13 mouse cellular contexts compared by ENCODE assay signal in genomic region chr7:4870133-4870532, GRCm38 (mm10). TPM values are rescaled to one million over a fixed set of nuclear protein-coding genes. Genes with fewer than 3 reads are reported as not detected.
DNase-seq lines count a peak whose midpoint lies in the region; ATAC-seq and TF ChIP-seq lines count a peak whose summit lies in the region.
"Had no signal": no experiment of that assay in that cellular context is flagged by ENCODE, and none has a peak within 500 bp of the region (broad histone marks: within the 10 kb centered on the region; RNA-seq: fewer than 3 reads in every experiment).

TSS of gene Isoc2b (minus strand) at chr7:4870258.

- H3K4me2 ChIP-seq in intestine, embryonic 16.5 days (ENCODE audit: low read depth, low read length), result no peak within 1 kb of the TSS
- no peak within 1 kb of the TSS for H3K4me2 ChIP-seq in intestine, embryonic 15.5 days (replicated peaks)
- no peak within 1 kb of the TSS for H3K4me2 ChIP-seq in stomach, postnatal 0 days (replicated peaks; ENCODE audit: low read depth)
- H3K4me2 ChIP-seq in hindbrain, embryonic 11.5 days (replicated peaks; ENCODE audit: low read depth, low read length), result no peak within 1 kb of the TSS
- H3K4me2 ChIP-seq: heart, embryonic 13.5 days had no signal

- WGBS in intestine, embryonic 16.5 days, result 43% methylated on average over 6 of the region's 6 CpGs
- 51% methylated on average over 6 of the region's 6 CpGs for WGBS in intestine, embryonic 15.5 days
- 34% methylated on average over 6 of the region's 6 CpGs for WGBS in stomach, postnatal 0 days
- 66% methylated on average over 6 of the region's 6 CpGs for WGBS in hindbrain, embryonic 11.5 days

- no peak within 1 kb of the TSS for H3K9ac ChIP-seq in intestine, embryonic 16.5 days (ENCODE audit: low read depth, low read length)
- H3K9ac ChIP-seq in intestine, embryonic 15.5 days, result no peak within 1 kb of the TSS
- no peak within 1 kb of the TSS for H3K9ac ChIP-seq in stomach, postnatal 0 days (ENCODE audit: low read length)
- no peak within 1 kb of the TSS for H3K9ac ChIP-seq in hindbrain, embryonic 11.5 days (ENCODE audit: low read depth, low read length)
- H3K9ac ChIP-seq: heart, embryonic 13.5 days had no signal

- H3K27ac ChIP-seq in intestine, embryonic 16.5 days (ENCODE audit: low read length), result no peak within 1 kb of the TSS
- no peak within 1 kb of the TSS for H3K27ac ChIP-seq in intestine, embryonic 15.5 days
- no peak within 1 kb of the TSS for H3K27ac ChIP-seq in embryonic fibroblast, embryonic 13.5 days (ENCODE audit: insufficient read depth, low read length)
- no peak within 1 kb of the TSS for H3K27ac ChIP-seq in stomach, postnatal 0 days (replicated peaks)
- H3K27ac ChIP-seq in hindbrain, embryonic 11.5 days (ENCODE audit: low read depth, low read length), result no peak within 1 kb of the TSS
- H3K27ac ChIP-seq: heart, embryonic 13.5 days had no signal

- TF ChIP-seq EP300 in stomach, postnatal 0 days (optimal IDR thresholded peaks at IDR 0.05), result no peak

- no peak for DNase-seq in urinary bladder, adult 2 months (ENCODE audit: low spot score)
- no peak for DNase-seq in urinary bladder, postnatal 25 days (ENCODE audit: low spot score)
- no peak for DNase-seq in stomach, postnatal 0 days (ENCODE audit: low spot score)
- no peak for DNase-seq in hindbrain, embryonic 11.5 days (ENCODE audit: low spot score)
- DNase-seq in natural killer cell, adult 2 months (ENCODE audit: low spot score in 2 of 2), result no peak
- DNase-seq: cerebellum, postnatal 10 days; kidney, postnatal 25 days; lung, postnatal 36 days had no signal

- no peaks in the 10 kb centered on the region for H3K27me3 ChIP-seq in intestine, embryonic 16.5 days (replicated peaks; ENCODE audit: control insufficient read depth, insufficient read depth, low read length)
- no peaks in the 10 kb centered on the region for H3K27me3 ChIP-seq in intestine, embryonic 15.5 days (replicated peaks)
- H3K27me3 ChIP-seq in stomach, postnatal 0 days (ENCODE audit: control insufficient read depth, insufficient read depth, low read length), result no peaks in the 10 kb centered on the region
- no peaks in the 10 kb centered on the region for H3K27me3 ChIP-seq in hindbrain, embryonic 11.5 days (ENCODE audit: control insufficient read depth, insufficient read depth, low read length)
- H3K27me3 ChIP-seq: heart, embryonic 13.5 days had no signal

- H3K36me3 ChIP-seq in intestine, embryonic 16.5 days (ENCODE audit: control insufficient read depth, insufficient read depth, low read length), result no peaks in the 10 kb centered on the region
- H3K36me3 ChIP-seq in intestine, embryonic 15.5 days, result no peaks in the 10 kb centered on the region
- no peaks in the 10 kb centered on the region for H3K36me3 ChIP-seq in stomach, postnatal 0 days (ENCODE audit: control insufficient read depth, insufficient read depth, low read length)
- no peaks in the 10 kb centered on the region for H3K36me3 ChIP-seq in hindbrain, embryonic 11.5 days (ENCODE audit: control insufficient read depth, insufficient read depth, low read length)
- H3K36me3 ChIP-seq: heart, embryonic 13.5 days had no signal

- TF ChIP-seq CTCF in embryonic fibroblast, embryonic 13.5 days (IDR thresholded peaks at IDR 0.05; ENCODE audit: borderline replicate concordance, insufficient read depth, low read length), result no peak
- TF ChIP-seq CTCF in stomach, postnatal 0 days (IDR thresholded peaks at IDR 0.05; ENCODE audit: low read depth), result peak; percentile 36

- H3K4me1 ChIP-seq in intestine, embryonic 16.5 days (ENCODE audit: control insufficient read depth, insufficient read depth, low read length), result peaks cover 2% of the 10 kb centered on the region; the same call in 1 of the 2 replicates
- peaks cover 9% of the 10 kb centered on the region; the same call in 1 of the 2 replicates for H3K4me1 ChIP-seq in intestine, embryonic 15.5 days (replicated peaks)
- no peaks in the 10 kb centered on the region for H3K4me1 ChIP-seq in embryonic fibroblast, embryonic 13.5 days (ENCODE audit: control insufficient read depth, insufficient read depth, low read length)
- H3K4me1 ChIP-seq in stomach, postnatal 0 days (replicated peaks; ENCODE audit: control insufficient read depth, insufficient read depth), result 0 out of 2 replicates have a peak, but pooled peaks cover 5% of the 10 kb centered on the region
- no peaks in the 10 kb centered on the region for H3K4me1 ChIP-seq in hindbrain, embryonic 11.5 days (replicated peaks; ENCODE audit: control insufficient read depth, insufficient read depth, low read length)

- no peak for ATAC-seq in intestine, embryonic 16.5 days
- no peak for ATAC-seq in intestine, embryonic 15.5 days
- ATAC-seq in stomach, postnatal 0 days (ENCODE audit: low FRiP score, low TSS enrichment), result no peak
- no peak for ATAC-seq in hindbrain, embryonic 11.5 days (ENCODE audit: low FRiP score)
- ATAC-seq: hindbrain, embryonic 16.5 days had no signal

- H3K9me3 ChIP-seq in intestine, embryonic 16.5 days (ENCODE audit: control insufficient read depth, low read length), result no peaks in the 10 kb centered on the region
- H3K9me3 ChIP-seq in intestine, embryonic 15.5 days, result no peaks in the 10 kb centered on the region
- H3K9me3 ChIP-seq in stomach, postnatal 0 days (ENCODE audit: control insufficient read depth, low read length), result no peaks in the 10 kb centered on the region
- no peaks in the 10 kb centered on the region for H3K9me3 ChIP-seq in hindbrain, embryonic 11.5 days (ENCODE audit: control insufficient read depth, low read length)

- H3K4me3 ChIP-seq in intestine, embryonic 16.5 days (ENCODE audit: low read length), result no peak within 1 kb of the TSS
- no peak within 1 kb of the TSS for H3K4me3 ChIP-seq in intestine, embryonic 15.5 days (replicated peaks)
- no peak within 1 kb of the TSS for H3K4me3 ChIP-seq in embryonic fibroblast, embryonic 13.5 days (ENCODE audit: insufficient read depth, low read length)
- no peak within 1 kb of the TSS for H3K4me3 ChIP-seq in stomach, postnatal 0 days (ENCODE audit: low read depth, low read length)
- no peak within 1 kb of the TSS for H3K4me3 ChIP-seq in hindbrain, embryonic 11.5 days (ENCODE audit: low read depth, low read length)
- H3K4me3 ChIP-seq: heart, embryonic 13.5 days had no signal

- no peak for TF ChIP-seq POLR2A in embryonic fibroblast, embryonic 13.5 days (IDR thresholded peaks at IDR 0.05; ENCODE audit: low read depth, low read length)

RNA-seq across cellular contexts. Expression of gene Isoc2b, which starts in this region (rescaled TPM):
- 17.8 and 22.9 TPM in 2 replicates for polyA plus RNA-seq in intestine, embryonic 16.5 days (2015; fragmentation: Nextera tagmentation; extraction: Ambion mirVana)
- 9.7 and 15.5 TPM in 2 replicates for polyA plus RNA-seq in intestine, embryonic 15.5 days (2015; fragmentation: Nextera tagmentation; extraction: Ambion mirVana)
- 16.3 and 19.4 TPM in 2 replicates for polyA plus RNA-seq in urinary bladder, adult 2 months (2012; rRNA removed)
- 10.8 and 13.3 TPM in 2 replicates for polyA plus RNA-seq in embryonic fibroblast, embryonic 13.5 days (2011; ENCODE audit: insufficient read length, low read depth, missing spikeins)
- 17.5 and 21.7 TPM in 2 replicates for polyA plus RNA-seq in stomach, postnatal 0 days (2015; fragmentation: Nextera tagmentation; extraction: Ambion mirVana)
- 2.5 and 2.9 TPM in 2 replicates for polyA plus RNA-seq in hindbrain, embryonic 11.5 days (2014; fragmentation: Nextera tagmentation; extraction: Ambion mirVana)
